Mouse (Mus musculus) midbrain, embryonic 10.5 days (tissue): ENCODE data around the gene Eya3. TPM values are rescaled to one million over a fixed set of nuclear protein-coding genes. Genes with fewer than 3 reads are reported as not detected.
A peak's percentile ranks its signal among the peaks of the same experiment; 100 is the strongest.
"Not testable (repeated sequence)": the region's sequence is repeated elsewhere in the genome, so short reads cannot be mapped to it uniquely, and the experiment has no call there.

Source experiments
- DNase-seq: peaks from one replicate; pipeline ENCODE4 v3.0.0-alpha.2; 2017; ENCODE audit warnings: low spot score
- H3K27ac ChIP-seq: fragments of 300-500 bp; sonication (generic); replicated peaks from 2 replicates; pipeline ENCODE4 v1.5.1; 2016; ENCODE audit warnings: mild to moderate bottlenecking
- H3K27me3 ChIP-seq: fragments of 300-500 bp; sonication (generic); 2 replicates; pipeline ENCODE4 v1.6.1; 2016; ENCODE audit warnings: low read depth, mild to moderate bottlenecking; ENCODE audit not compliant: poor library complexity, severe bottlenecking
- H3K36me3 ChIP-seq: fragments of 300-500 bp; sonication (generic); 2 replicates; pipeline ENCODE4 v1.6.1; 2016; ENCODE audit warnings: mild to moderate bottlenecking, moderate library complexity
- H3K4me1 ChIP-seq: fragments of 300-500 bp; sonication (generic); 2 replicates; pipeline ENCODE4 v1.6.1; 2016
- H3K4me3 ChIP-seq: fragments of 300-500 bp; sonication (generic); 2 replicates; pipeline ENCODE4 v1.5.1; 2016; ENCODE audit warnings: mild to moderate bottlenecking, moderate library complexity
- H3K9me3 ChIP-seq: fragments of 300-500 bp; sonication (generic); replicated peaks from 2 replicates; pipeline ENCODE4 v1.6.1; 2016; ENCODE audit warnings: mild to moderate bottlenecking
- WGBS: fragments of 180-500 bp; shearing (Covaris S2); methylation state at CpG from one replicate; pipeline ENCODE4 v1.1.7; 2016; 5-methylcytosine and 5-hydroxymethylcytosine counted together
- polyA plus RNA-seq: library from polyadenylated mRNA; unstranded; fragments of >200 nt; fragmentation: Nextera tagmentation; extraction: Ambion mirVana; gene quantifications from 2 replicates; pipeline ENCODE4 v1.2.1, GENCODE M21; 2016

Gene Eya3
- polyA plus RNA-seq, 1 experiment from 2014 or later = 30.1 TPM

GRCm38 (mm10) chr4:132732148-132732684 is 93.4 kb downstream of the Eya3 start, which contains the start of gene Xkr8:
Gene Xkr8 (minus strand): TSS chr4:132732546.
- Histone ChIP-seq H3K36me3 (peaks cover 8% of the 10 kb centered on the region), H3K9me3 (no peaks in the 10 kb centered on the region), H3K27ac (peak within 1 kb of the TSS; percentile 76), H3K27me3 (no peaks in the 10 kb centered on the region), H3K4me1 (peaks cover 16% of the 10 kb centered on the region), H3K4me3 (peak within 1 kb of the TSS; percentile 68)
- peak; percentile 89 for DNase-seq
- 2% methylated on average over 34 of the region's 34 CpGs for WGBS

- Histone ChIP-seq H3K27me3 (no peaks in the 10 kb centered on the region), H3K36me3 (no peaks in the 10 kb centered on the region; the same call in 1 of the 2 replicates), H3K4me1 (peaks cover 16% of the 10 kb centered on the region), H3K27ac (0 out of 2 replicates have a peak overlapping the region, but pooled peaks have one; percentile 55), H3K9me3 (no peaks in the 10 kb centered on the region), H3K4me3 (no peak overlapping the region)
- 93% methylated on average over 25 of the region's 25 CpGs for WGBS
- no peak for DNase-seq
Observed at GRCm38 (mm10) chr4:132733071-132733770, 94.4 kb downstream of the Eya3 start.

GRCm38 (mm10) chr4:132734766-132735165 is 96.0 kb downstream of the Eya3 start:
- H3K4me3 ChIP-seq = no peak overlapping the region
- no peaks in the 10 kb centered on the region for H3K36me3 ChIP-seq
- H3K9me3 ChIP-seq = no peaks in the 10 kb centered on the region
- H3K27me3 ChIP-seq = no peaks in the 10 kb centered on the region
- 93% methylated on average over 2 of the region's 2 CpGs for WGBS
- DNase-seq = no peak
- H3K4me1 ChIP-seq = peaks cover 16% of the 10 kb centered on the region
- no peak overlapping the region for H3K27ac ChIP-seq

GRCm38 (mm10) chr4:132735389-132735788 is 96.6 kb downstream of the Eya3 start:
- no peaks in the 10 kb centered on the region for H3K36me3 ChIP-seq
- peaks cover 16% of the 10 kb centered on the region for H3K4me1 ChIP-seq
- DNase-seq = no peak
- no peaks in the 10 kb centered on the region for H3K27me3 ChIP-seq
- H3K27ac ChIP-seq = no peak overlapping the region
- 76% methylated on average over 2 of the region's 2 CpGs for WGBS
- H3K9me3 ChIP-seq = no peaks in the 10 kb centered on the region
- H3K4me3 ChIP-seq = no peak overlapping the region

- peaks cover 16% of the 10 kb centered on the region for H3K4me1 ChIP-seq
- H3K27ac ChIP-seq = no peak overlapping the region
- WGBS = 81% methylated on average over 3 of the region's 3 CpGs
- H3K36me3 ChIP-seq = no peaks in the 10 kb centered on the region
- no peaks in the 10 kb centered on the region for H3K27me3 ChIP-seq
- H3K9me3 ChIP-seq = no peaks in the 10 kb centered on the region
- DNase-seq = no peak
- H3K4me3 ChIP-seq = no peak overlapping the region
Observed at GRCm38 (mm10) chr4:132735894-132736293, 97.1 kb downstream of the Eya3 start.

- not testable (repeated sequence) for H3K9me3 ChIP-seq, DNase-seq, H3K27me3 ChIP-seq, H3K4me1 ChIP-seq, H3K36me3 ChIP-seq, H3K4me3 ChIP-seq, H3K27ac ChIP-seq
- 91% methylated on average over 9 of the region's 9 CpGs for WGBS
Observed at GRCm38 (mm10) chr4:132737154-132737553, 98.4 kb downstream of the Eya3 start.

- Histone ChIP-seq H3K9me3 (no peaks in the 10 kb centered on the region), H3K4me3 (no peak overlapping the region), H3K36me3 (no peaks in the 10 kb centered on the region), H3K27me3 (no peaks in the 10 kb centered on the region), H3K4me1 (no peaks in the 10 kb centered on the region), H3K27ac (no peak overlapping the region)
- no peak for DNase-seq
- WGBS = 89% methylated on average over 7 of the region's 7 CpGs
Observed at GRCm38 (mm10) chr4:132741491-132741890, 102.7 kb downstream of the Eya3 start.

- DNase-seq = no peak
- H3K27me3 ChIP-seq = no peaks in the 10 kb centered on the region
- no peaks in the 10 kb centered on the region for H3K36me3 ChIP-seq
- WGBS = 92% methylated on average over 11 of the region's 11 CpGs
- H3K27ac ChIP-seq = no peak overlapping the region
- H3K9me3 ChIP-seq = no peaks in the 10 kb centered on the region
- H3K4me1 ChIP-seq = no peaks in the 10 kb centered on the region
- no peak overlapping the region for H3K4me3 ChIP-seq
Observed at GRCm38 (mm10) chr4:132743992-132744911, 105.5 kb downstream of the Eya3 start.

GRCm38 (mm10) chr4:132746911-132747517 is 108.2 kb downstream of the Eya3 start:
- Histone ChIP-seq H3K4me3 (no peak overlapping the region), H3K27me3 (no peaks in the 10 kb centered on the region), H3K4me1 (0 out of 2 replicates have a peak, but pooled peaks cover 1% of the 10 kb centered on the region), H3K9me3 (no peaks in the 10 kb centered on the region), H3K36me3 (no peaks in the 10 kb centered on the region), H3K27ac (no peak overlapping the region)
- 88% methylated on average over 9 of the region's 9 CpGs for WGBS
- DNase-seq = no peak

GRCm38 (mm10) chr4:132747664-132748259 is 109.0 kb downstream of the Eya3 start:
- WGBS = 71% methylated on average over 9 of the region's 9 CpGs
- Histone ChIP-seq H3K4me3 (no peak overlapping the region), H3K4me1 (peaks cover 9% of the 10 kb centered on the region; the same call in 1 of the 2 replicates), H3K36me3 (no peaks in the 10 kb centered on the region), H3K27ac (no peak overlapping the region), H3K9me3 (no peaks in the 10 kb centered on the region), H3K27me3 (no peaks in the 10 kb centered on the region)
- no peak for DNase-seq

- Histone ChIP-seq H3K9me3 (no peaks in the 10 kb centered on the region), H3K36me3 (no peaks in the 10 kb centered on the region), H3K4me1 (peaks cover 12% of the 10 kb centered on the region; the same call in 1 of the 2 replicates), H3K27me3 (no peaks in the 10 kb centered on the region), H3K27ac (no peak overlapping the region), H3K4me3 (no peak overlapping the region)
- WGBS = 95% methylated on average over 4 of the region's 4 CpGs
- DNase-seq = no peak
Observed at GRCm38 (mm10) chr4:132748778-132749177, 110.0 kb downstream of the Eya3 start.
